Mouse (Mus musculus): ENCODE measurements around the gene Atg10.
A peak's percentile ranks its signal among the peaks of the same experiment; 100 is the strongest.
"Not testable (repeated sequence)": the region's sequence is repeated elsewhere in the genome, so short reads cannot be mapped to it uniquely, and the experiment has no call there.

The Atg10 gene

DNA sequence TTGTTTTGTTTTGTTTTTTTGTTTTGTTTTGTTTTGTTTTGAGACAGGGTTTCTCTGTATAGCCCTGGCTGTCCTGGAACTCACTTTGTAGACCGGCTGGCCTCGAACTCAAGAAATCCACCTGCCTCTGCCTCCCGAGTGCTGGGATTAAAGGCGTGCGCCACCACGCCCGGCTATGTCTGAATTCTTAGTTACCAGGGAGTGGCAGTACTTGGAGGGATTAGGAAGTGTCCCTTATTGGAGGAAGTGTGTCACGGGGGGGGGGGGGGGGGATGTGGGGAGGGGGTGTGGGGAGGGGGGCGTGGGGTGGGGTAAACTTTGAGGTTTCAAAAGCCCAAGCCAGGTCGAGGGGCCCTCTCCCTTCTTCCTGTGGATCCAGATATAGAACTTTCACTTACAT, 295.5 kb downstream of the Atg10 start:
- DNase-seq: not testable (repeated sequence)

DNA sequence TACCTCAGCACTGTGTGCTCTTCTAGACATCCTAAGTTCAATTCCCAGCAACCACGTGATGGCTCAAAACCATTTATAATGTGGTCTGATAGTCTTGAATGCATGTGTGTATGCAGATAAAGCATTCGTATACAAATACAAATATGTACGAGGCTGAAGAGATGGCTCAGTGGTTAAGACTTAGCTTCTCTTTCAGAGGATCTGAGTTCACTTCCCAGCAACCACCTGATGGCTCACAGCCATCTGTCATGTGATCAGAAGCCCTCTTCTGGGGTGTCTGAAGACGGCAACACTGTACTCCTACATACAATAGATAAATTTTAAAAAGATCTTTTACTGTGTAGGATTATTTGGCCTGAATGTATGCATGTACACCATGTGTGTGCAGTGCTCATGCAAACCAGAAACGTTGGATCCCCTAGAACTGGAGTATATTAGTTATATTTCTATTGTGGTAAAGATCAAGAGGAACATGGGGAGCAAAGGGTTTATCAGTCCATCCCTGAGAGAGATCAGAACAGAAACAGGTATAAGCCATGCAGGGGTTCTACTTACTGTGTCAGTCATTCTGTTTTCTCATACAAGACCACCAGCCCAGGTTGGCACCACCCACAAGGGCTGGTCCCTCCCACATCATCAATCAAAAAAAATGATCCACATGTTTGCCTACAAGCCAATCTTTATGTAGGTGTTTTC, 296.7 kb downstream of the Atg10 start:
- DNase-seq: no peak

DNA sequence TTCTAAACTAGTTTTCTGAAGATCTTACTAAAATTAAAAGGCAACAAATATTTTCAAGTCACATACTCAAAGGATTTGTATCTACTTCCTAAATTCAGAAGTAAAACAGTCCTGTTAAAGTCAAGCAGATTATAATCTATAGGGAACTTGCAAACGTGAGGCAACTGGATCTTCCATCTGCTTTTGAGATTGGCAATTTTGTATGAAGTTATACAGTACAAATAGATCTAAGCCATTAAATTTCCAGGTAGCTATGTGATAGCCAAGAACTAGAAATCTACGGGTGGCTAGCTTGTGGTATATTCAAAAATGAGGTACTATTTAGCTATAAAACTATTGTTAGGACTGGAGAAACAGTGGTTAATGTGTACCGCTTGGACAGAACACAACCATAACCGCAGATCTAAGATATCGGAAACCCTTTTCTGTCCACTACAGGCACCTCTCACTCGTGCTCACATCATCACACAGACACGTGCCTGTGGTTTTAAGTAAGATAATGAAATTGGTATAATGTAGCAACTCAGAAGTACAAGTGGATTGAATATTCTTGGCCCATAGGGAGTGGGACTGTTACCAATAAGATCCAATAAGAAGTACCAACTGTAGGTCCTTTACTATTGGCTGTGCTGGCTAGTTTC, 297.5 kb downstream of the Atg10 start:
- DNase-seq: no peak

DNA sequence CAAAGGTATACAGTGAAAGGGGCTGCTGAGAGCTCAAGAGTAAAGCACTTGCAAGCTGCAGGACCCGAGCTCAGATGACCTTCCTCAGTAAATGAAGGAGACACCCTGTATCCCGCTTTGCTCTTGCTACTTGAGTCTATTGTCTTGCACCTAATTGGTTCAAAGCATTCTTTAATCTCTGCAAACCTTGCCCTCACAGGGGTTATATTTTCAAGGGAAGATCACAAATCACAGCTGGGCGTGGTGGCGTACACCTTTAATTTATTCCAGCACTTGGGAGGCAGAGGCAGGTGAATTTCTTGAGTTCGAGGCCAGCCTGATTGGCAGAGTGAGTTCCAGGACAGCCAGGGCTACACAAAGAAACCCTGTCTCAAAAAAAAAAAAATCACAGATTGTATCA, 298.6 kb downstream of the Atg10 start:
- no peak for DNase-seq

DNA sequence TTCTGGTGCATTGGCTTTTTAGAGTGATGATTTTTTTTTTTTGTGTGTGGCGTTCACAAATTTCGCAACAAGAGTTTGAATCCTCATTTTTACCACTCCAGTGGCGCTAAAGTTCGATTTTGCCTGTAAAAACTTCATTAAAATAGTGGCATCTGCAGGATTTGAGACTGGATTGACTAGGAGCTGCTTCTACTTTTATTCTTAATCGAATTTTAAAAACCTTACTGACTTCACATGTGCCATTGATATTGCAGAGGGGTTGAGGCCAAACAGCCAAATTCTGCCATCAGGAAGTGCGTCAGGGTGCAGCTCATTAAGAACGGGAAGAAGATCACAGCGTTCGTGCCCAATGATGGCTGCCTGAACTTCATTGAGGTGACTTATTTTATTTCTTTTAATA, 299.7 kb downstream of the Atg10 start:
- no peak for DNase-seq

DNA sequence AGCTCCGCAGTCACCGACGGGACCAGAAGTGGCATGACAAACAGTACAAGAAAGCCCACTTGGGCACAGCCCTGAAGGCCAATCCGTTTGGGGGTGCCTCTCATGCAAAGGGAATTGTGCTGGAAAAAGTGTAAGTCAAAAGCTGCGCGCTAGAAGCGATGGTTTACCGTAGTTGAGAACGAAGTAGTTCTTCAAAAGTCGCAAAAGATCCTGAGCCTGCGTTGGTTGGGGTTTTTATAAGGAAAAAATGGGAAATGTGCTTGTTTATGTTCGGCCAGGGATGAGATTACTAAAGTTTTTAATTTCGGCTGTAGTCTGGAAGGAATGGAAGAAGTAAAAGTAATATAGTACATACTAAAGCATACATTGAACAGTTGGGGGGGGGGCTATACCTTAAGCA, 300.2 kb downstream of the Atg10 start:
- not testable (repeated sequence) for DNase-seq

DNA sequence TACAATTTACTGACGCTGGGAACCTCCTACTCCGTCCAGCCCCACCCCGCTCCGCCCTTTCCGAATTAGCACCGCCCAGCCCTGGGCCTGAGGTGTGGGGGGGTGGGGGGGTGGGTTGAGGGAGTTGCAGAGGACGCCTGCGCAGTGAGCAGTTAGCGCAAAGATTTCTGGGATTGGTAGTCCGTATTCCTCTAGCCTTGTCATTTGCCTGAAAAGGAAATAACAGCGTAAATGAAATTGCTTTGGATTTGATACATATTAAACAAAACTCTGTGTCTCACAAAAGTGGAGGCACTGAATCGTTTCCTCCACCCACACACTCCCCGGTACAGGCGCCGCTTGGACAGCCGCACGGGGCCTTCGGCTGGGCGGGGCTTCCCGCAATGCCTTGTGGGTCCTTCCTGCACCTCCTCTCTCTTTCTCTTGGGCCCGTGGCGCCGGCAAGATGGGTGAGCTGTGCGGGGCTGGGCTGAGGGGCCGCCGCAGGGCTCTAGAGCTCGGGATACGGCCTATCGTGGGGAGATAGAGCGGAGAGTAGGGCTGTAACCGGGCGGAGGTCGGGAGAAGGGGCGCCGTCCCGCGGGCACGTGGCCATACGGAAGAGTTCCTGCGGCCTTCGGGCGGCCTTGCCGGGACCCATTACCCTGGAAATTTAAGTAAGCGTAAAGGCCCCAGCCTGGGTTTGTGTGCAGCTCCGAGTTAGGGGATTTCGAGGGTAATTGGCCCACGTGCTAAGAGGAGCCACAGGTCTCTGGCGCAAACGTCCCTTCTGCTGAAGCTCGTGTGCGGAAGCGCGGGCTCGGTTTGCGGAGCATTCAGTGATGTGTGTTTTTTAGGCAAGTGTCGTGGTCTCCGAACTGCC, 300.8 kb downstream of the Atg10 start, which contains the start of gene Rps23:
TSS of gene Rps23 (plus strand) at position 208 of the 862 bp plus-strand sequence.
- DNase-seq: peak; percentile 93

DNA sequence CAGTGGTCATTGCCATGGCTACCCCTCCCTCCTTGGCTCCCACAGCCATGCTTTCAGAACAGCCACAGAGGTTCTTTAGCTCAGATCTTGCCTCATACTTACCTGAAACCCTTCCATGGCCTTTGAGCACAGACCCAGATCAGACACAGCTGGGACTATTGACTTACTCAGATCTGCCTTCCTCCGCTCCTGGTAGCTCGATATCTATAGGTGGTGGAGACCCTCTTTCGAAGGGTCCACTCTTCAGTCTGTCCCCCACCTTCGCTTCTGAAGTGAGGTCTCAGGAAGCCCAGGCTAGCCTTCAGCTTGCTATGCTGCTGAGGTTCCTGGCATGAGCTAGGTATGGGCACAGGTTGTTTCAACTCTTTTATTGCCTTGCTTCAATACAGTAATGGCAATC, 309.0 kb downstream of the Atg10 start:
- DNase-seq: no peak

DNA sequence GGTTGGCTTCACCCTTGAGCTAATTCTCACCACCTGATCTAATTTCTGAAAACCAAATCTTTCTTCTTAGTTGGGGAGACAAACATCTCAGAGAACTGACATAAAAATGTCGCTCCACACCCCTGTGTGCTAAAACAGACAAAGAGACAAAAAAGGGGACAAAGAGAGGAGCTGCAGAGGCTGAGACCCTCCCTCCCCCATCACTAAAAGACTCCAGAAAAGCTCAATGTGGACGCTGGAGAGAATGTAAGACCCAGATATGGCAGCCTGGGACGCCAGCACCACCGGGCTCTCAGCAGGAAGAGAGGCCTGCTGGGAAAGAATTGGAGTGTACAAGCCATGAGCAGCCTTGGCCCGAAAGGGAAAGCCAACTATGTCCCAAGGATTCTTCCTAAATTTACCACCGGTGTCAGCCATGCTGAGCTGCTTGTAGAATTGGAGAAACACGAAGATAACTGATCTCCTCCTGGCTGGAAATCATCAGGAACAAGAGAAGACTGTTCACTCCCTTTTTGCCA, 310.0 kb downstream of the Atg10 start:
- no peak for DNase-seq

DNA sequence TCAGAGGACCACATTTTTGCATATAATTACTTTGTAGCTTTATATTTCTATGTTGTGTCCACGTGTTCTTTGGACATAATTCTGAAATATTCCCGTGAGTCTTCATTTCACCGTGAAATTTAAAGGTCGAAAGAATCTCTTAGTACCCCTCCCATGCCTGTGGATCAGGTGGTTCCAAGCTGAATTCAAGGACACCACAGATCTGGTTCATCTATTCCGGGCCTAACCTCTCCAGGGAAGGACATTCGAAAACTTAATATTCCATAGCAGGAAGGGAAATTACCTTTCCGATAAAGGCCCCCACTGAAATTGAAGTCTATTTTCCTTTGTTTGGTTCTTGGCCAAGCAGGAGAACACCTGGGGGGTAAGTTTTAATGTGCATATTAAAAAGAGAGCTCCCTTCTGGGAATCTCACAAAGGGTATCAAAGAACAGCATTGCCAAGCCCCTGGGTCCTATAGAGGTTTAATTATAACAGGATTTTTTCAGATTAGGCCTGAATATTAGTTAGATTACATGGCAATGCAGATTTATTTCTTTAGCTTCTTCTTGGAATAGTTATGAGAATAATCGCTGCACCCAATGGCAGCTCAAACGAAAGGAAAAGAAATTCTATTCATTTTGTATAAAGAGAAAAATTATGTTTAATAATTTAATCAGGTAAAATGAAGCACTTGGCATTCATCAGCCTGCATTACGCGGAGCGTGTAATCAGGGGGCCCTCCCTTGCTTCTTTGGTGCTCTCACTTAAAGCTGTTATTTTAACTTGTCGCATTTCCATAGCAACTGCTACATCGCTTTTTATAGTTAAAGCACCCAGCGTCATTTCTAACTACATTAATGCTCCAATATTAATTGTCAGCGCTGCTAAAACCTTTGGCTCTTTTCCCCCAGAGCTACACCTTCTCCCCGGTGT, 310.8 kb downstream of the Atg10 start:
- no peak for DNase-seq

DNA sequence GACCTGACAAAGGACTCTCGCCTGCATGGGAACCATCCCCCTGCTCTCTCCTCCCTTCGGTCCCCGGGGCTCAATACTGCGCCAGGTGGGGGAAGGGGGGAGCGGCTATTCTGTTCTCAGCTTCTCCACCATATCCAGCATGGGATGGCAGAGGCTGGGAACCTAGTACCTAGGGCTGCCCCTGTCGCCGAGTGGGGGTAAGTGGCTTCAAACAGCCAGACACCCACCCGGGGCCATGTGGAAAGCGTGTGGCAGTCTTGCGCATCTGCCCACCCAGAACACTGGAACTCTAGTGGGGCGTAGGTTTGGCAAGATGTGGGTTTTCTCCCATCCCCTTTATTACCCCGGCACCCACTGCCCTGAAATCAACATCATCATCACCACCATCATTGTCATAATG, 316.4 kb downstream of the Atg10 start:
- no peak for DNase-seq

DNA sequence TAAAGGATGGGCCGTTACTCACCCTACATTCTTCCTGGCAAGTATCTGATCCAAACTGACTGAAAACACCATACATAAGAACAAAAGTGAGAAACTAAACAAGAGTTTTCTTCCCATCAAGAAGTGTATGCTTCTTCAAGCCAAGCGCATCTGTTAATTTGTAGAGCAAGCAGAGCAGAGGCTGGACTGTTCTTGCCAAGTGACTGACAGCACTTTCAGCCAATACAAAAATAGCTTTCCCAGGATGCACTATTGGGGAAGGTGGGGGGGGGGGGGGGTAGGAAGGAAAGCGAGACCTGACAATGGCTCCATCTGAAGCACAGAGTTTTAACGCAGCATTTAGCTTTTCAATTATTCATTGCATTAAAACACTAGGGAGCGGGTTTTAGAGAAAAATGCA, 318.6 kb downstream of the Atg10 start, which contains the start of gene Atp6ap1l:
TSS of gene Atp6ap1l (minus strand) at position 180 of the 400 bp plus-strand sequence.
- no peak for DNase-seq

DNA sequence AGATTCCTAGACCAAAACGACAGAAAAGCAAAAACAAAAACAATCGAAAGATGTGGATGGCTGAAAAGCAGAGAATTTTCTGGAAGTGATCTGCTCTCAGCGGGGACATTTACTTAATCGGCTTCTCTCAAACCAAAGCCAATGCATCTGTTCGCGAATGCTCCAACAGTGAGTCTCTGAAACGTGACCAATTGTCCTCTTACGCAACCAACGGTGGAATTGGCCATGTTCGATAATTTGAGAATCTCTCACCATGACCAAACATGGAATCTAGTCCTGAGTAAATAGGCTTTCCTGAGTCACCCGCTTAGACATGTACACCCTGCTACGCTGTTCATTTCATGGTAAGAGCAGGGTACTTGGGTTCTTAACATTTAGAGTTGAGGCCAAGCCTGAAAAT, 326.9 kb downstream of the Atg10 start:
- DNase-seq: no peak

DNA sequence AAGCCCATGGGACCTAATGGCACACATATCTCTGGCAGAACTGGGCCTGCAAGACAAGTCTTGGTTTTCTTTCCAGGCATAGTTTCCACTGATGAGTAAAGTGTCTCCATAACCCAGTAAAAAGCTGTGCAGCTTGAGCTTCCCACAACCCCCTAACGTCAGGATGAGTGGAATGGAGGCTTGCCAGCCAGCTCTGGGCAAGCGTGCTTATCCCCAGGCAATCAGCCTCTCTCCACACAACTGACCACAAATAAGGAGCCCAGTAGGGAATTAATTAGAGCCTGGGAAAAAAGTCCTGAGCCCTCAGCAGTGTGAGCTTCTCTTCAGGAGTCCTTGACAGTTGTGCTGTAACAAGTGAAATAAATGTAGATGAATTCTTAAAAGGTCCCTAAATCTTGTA, 327.7 kb downstream of the Atg10 start:
- no peak for DNase-seq

DNA sequence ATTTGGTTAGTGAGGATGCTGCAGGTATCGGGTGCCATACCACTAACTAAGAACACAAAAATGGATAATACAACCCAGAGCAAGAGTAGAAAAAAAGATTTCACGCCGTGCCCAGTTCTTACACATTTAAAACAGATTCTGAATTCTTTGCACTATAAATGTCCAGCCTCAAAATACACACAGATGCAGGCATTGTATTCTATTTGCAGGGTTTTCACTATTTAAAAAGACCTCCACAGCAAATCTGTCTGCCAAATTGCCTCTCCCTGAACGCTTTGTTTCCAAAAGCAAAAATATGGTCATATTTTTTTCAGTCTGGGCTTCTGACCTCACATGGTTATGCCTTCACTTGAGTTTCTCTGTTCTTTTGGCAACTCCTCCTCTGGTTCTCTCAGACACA, 328.9 kb downstream of the Atg10 start:
- no peak for DNase-seq

DNA sequence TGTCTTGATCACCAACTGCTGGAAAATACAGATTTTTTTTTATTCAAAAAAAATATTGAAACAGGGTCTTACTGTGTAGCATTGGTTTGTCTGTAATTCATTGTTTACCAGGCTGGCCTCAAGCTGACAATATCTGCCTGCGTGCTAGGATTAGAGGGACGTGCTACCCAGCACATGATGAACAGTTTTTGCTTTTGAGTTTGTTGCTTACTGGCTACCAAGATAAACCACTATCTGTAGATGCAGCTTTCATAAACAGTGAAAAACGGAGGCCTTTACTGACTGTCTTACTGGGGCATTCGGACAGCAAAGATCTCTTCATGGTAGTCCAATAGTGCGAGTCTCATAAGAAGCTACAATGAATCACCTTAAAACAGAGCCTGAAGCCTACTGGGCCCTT, 333.7 kb downstream of the Atg10 start:
- DNase-seq: no peak

DNA sequence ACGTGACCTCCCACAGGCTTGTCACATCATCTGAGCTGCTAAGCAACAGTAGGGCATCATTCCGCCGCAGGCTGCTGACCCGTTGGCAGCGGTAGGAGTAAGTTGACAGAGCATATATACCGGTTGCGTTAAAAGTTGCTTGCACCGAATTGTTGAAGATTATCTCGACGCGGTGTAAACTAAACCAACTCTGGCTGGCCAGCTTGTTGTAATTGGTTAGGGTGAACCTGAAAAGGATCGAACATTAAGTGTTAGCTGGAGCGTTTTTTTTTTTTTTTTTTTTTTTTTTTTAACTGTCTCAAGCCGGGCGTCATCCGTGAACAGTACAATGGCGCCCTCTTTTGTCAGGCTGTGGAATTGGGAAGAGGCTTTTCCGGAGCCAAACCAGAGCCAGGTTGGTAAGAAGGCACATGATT, 337.2 kb downstream of the Atg10 start:
- peak; percentile 80 for DNase-seq

DNA sequence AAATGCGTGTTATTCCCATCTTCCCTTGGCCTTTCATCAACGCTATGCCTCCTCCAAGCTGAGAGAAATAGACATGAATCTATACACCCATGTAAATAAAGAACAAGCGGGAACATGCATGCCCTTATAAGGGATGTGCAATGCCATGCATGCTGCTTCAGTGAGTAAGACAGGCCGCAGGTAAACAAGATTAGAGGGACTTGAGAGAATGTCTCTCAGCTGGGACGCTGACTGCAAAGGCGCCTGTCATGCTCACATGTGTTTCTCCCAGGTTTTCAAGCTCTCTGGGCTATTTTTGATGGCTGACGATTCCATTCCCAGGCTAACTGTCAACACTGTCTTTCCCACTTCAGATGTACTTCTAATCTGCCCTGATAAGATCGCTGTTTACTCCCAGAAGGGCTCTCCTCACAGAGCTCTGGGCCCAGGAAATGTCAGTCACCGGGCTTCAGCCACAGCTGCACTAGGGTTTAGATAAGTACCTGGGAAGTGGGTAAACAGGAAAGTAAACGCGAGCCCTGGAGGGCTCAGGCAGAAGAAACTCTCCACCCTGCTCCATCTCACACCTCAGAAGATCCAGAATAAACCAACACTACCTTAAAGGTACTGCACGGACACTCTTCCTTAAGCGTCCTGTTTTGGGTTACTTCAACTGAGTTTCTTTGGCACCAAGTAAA, 337.8 kb downstream of the Atg10 start:
- DNase-seq: peak; percentile 21

Data from lung, postnatal 36 days (tissue).